Mouse (Mus musculus): Measurements from ENCODE around the gene Tmed9. TPM values are rescaled to one million over a fixed set of nuclear protein-coding genes. Genes with fewer than 3 reads are reported as not detected.
A peak's percentile ranks its signal among the peaks of the same experiment; 100 is the strongest.
"Not testable (repeated sequence)": the region's sequence is repeated elsewhere in the genome, so short reads cannot be mapped to it uniquely, and the experiment has no call there.

The Tmed9 gene
- total RNA-seq, 2 experiments from 2014 or later = 68.8 to 158 TPM

- ATAC-seq (replicated peaks; ENCODE audit: low FRiP score, low TSS enrichment, poor library complexity, severe bottlenecking) = no peak
These were observed 10.2 kb upstream of the Tmed9 start for GRCm38 (mm10) chr13:55563266-55563879.

- no peak for ATAC-seq (replicated peaks; ENCODE audit: low FRiP score, low TSS enrichment, poor library complexity, severe bottlenecking)
These were observed 6.5 kb upstream of the Tmed9 start for GRCm38 (mm10) chr13:55567001-55567400.

GRCm38 (mm10) chr13:55567949-55568348 is 5.6 kb upstream of the Tmed9 start:
- ATAC-seq (replicated peaks; ENCODE audit: low FRiP score, low TSS enrichment, poor library complexity, severe bottlenecking) = no peak

DNA sequence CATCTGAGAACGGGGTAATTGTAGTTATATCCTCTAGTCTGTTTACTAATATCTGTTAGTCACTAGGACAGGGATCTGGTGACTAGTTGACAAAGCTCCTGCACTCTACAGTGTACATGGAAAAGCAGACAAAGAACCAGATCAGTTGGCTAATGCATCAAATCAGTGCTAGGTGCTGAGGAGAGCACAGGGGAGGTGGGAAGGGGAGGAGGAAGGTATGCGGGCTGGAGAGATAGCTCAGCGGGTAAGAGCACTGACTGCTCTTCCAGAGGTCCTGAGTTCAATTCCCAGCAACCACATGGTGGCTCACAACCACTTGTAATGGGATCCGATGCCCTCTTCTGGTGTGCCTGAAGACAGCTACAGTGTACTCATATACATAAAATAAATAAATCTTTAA is 5.0 kb upstream of the Tmed9 start:
- not testable (repeated sequence) for ATAC-seq (replicated peaks; ENCODE audit: low FRiP score, low TSS enrichment, poor library complexity, severe bottlenecking)

DNA sequence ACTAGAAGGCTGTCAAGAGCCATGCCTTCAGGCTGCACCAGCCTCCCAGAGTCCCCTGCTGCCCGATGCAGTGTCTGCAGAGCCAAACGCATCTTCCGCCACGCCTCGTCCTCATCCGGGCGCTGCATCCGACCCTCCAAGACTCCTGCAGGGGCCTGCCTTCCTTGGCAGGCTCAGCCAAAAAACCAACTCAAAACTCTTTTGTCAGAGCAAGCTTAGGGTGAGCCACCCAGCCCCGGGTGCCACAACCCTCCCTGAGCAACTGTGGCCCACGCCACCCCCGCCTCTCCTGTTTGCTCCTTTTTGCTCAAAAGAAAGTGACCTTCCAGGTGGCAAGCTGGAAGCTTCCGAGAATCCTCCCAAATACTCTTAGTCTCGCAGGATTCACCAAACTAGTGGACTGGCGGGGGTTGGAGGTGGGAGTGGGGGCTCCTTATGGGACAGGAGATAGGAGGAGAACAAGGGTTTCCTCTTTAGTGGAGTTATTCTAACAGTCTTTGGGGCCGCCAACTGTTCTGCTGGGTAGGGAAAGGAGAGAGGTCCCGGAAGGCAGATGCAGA is 3.7 kb upstream of the Tmed9 start:
- no peak for ATAC-seq (replicated peaks; ENCODE audit: low FRiP score, low TSS enrichment, poor library complexity, severe bottlenecking)

- peak; percentile 31; the same call in 1 of the 2 replicates for ATAC-seq (replicated peaks; ENCODE audit: low FRiP score, low TSS enrichment, poor library complexity, severe bottlenecking)
These were observed 3.1 kb upstream of the Tmed9 start for GRCm38 (mm10) chr13:55570286-55570973.

DNA sequence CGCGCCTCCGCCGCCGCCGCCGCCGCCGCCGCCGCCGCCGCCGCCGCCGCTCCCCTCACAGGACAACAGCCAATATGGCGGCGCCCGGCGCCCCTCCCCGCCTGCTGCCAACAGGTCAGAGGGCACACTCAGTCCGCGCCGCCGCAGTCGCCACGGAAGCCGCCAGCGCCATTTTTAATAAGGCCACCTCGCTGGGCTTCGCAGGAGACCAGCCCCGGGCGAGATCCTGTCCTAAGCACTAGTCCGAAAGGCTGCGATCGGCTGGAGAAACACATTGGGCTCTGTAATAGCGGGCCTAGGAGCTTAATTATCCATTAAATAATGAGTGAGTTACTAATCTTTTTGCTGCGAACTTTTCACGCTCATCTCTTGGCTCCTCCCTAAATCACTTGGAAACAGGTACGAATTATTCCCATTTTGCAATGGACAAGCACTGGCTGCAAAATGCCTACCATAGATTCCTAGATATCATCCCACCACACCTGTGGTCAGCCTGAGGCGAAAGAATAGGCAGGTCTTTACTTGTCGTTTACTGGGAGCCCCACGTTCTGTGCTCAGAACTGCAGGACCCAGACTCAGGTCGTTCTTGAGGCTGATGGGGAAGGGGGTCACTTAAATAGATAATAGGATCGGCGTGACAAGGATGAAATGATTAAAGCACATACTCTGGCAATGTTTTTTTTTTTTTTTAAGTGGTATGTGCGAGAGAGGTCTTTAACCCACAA is 2.3 kb upstream of the Tmed9 start, which contains the start of gene Fam193b:
TSS of gene Fam193b (minus strand) at position 94 of the 725 bp plus-strand sequence.
- ATAC-seq (replicated peaks; ENCODE audit: low FRiP score, low TSS enrichment, poor library complexity, severe bottlenecking) = peak; percentile 93

DNA sequence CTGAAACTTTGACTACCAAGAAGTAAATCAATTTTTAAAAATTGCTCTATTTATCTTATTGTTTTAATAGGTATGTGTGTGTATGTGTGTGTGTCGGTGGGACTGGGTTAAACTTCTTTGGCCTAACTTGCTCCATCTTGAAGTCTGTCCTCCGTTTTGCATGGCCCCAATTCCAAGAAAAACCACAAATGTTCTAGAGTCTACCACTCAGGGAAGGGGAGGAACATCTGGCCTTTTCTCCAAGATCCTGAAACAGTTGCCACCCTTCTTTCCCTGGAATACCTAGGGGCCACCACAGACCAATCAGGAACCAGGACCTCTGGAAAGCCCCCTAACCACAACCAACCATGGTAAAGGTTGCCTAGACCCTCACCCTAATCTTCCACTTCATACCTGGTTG is 1.6 kb upstream of the Tmed9 start:
- ATAC-seq (replicated peaks; ENCODE audit: low FRiP score, low TSS enrichment, poor library complexity, severe bottlenecking) = no peak

DNA sequence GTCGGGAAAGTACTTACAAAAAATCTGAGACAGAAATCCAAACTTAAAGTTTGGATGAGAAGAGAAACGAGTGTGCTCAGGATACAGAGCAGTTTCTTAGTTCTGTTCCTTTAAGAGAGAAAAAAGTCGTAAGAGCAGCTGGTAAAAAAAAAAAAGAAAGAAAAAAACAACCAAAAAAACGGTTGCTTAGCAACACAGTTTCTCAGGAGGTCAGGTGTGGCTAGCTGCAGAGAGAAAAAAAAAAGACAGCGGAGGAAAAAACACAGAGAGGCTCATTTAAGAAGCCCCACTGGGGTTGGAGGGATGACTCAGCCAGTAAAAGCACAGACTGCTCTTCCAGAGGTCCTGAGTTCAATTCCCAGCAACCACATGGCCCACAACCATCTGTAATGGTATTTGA is 789 bp downstream of the Tmed9 start:
- no peak for ATAC-seq (replicated peaks; ENCODE audit: low FRiP score, low TSS enrichment, poor library complexity, severe bottlenecking)

DNA sequence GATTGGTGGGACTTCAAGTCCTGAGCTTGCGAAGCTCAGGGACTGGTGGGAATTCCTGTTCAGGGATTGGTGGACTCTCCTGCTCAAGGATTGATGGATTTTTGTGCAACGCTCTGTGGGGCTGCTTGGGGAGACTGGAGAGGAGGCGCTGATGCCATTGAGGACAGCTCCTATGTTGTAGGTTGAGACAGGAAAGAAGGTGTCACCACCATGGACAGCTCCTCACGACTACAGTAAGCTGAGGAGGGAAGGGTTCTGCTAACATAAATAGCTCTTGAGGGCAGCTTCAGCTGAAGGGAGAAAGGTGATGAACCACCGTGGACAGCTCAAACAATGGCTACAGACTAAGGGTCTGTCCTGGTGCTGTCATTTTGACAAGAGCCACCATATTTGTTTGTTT is 2.4 kb downstream of the Tmed9 start:
- no peak for ATAC-seq (replicated peaks; ENCODE audit: low FRiP score, low TSS enrichment, poor library complexity, severe bottlenecking)

DNA sequence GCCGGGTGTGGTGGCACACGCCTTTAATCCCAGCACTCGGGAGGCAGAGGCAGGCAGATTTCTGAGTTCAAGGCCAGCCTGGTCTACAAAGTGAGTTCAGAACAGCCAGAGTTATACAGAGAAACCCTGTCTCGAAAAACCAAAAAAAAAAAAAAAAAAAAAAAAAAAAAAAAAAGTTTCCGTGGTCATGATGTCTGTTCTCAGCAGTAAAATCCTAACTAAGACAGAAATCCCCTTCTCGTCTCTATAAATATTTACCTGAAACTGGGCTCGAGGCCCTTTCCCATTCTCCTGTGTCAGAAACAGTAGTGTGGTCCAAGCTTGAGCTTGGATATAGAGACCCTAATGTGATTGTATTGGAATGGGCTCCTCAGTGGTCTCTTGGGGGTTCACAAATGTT is 3.3 kb downstream of the Tmed9 start:
- not testable (repeated sequence) for ATAC-seq (replicated peaks; ENCODE audit: low FRiP score, low TSS enrichment, poor library complexity, severe bottlenecking)

- ATAC-seq (replicated peaks; ENCODE audit: low FRiP score, low TSS enrichment, poor library complexity, severe bottlenecking) = no peak
These were observed 4.6 kb downstream of the Tmed9 start for GRCm38 (mm10) chr13:55578086-55578485.

- no peak for ATAC-seq (replicated peaks; ENCODE audit: low FRiP score, low TSS enrichment, poor library complexity, severe bottlenecking)
These were observed 18.5 kb downstream of the Tmed9 start for GRCm38 (mm10) chr13:55591961-55592490.

GRCm38 (mm10) chr13:55592512-55593253 is 19.2 kb downstream of the Tmed9 start:
- peak; percentile 100 for ATAC-seq (replicated peaks; ENCODE audit: low FRiP score, low TSS enrichment, poor library complexity, severe bottlenecking)

DNA sequence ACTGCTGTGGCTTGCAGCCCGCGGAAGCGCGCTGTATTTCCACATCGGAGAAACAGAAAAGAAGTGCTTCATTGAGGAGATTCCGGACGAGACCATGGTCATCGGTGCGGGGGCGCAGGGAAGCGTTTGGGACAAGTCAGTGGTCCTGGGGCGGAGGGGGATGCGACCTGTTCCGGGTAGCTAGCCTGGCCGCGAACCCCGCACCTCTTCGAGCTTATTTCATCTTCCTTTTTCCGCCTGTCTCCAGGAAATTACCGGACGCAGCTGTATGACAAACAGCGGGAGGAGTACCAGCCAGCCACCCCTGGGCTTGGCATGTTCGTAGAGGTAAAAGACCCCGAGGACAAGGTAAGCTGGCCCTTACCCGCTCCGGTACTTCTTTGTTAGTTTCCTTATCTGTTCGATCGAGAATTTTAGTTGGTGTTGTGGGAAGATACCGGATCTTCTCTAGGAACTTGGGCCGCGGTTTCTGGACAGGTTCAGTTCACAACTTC is 19.8 kb downstream of the Tmed9 start:
- ATAC-seq (replicated peaks; ENCODE audit: low FRiP score, low TSS enrichment, poor library complexity, severe bottlenecking) = no peak; the same call in 1 of the 2 replicates

DNA sequence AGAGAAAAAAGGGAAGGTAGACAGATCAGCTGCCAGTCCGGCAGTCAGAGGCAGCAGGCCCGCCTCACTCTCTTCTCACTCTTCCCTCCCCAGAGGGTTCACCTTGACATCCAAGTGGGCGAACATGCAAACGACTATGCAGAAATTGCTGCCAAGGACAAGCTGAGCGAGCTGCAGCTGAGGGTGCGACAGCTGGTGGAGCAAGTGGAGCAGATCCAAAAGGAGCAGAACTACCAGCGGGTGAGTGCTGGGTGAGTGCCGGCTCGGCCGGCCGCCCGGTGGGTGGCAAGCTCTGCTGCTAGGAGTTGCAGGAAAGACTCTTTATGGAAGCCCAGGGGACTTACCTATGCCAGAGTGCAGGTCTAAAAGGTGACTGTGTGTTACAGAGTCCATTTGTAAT is 21.8 kb downstream of the Tmed9 start:
- no peak for ATAC-seq (replicated peaks; ENCODE audit: low FRiP score, low TSS enrichment, poor library complexity, severe bottlenecking)

DNA sequence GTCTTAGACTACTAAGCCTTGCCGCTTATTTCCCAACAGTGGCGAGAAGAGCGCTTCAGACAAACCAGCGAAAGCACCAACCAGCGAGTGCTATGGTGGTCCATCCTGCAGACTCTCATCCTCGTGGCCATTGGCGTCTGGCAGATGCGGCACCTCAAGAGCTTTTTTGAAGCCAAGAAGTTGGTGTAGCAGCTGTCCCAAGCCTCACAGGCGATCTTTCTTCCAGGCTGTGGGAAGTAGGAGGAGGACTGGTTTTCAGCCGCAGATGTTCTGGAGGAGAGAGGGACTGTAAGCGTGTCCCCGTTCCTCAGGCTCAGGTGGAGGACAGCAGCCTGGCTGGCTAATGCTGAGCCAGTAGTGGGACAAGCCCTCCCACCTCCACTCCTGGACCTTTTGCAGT is 23.3 kb downstream of the Tmed9 start:
- no peak for ATAC-seq (replicated peaks; ENCODE audit: low FRiP score, low TSS enrichment, poor library complexity, severe bottlenecking)

DNA sequence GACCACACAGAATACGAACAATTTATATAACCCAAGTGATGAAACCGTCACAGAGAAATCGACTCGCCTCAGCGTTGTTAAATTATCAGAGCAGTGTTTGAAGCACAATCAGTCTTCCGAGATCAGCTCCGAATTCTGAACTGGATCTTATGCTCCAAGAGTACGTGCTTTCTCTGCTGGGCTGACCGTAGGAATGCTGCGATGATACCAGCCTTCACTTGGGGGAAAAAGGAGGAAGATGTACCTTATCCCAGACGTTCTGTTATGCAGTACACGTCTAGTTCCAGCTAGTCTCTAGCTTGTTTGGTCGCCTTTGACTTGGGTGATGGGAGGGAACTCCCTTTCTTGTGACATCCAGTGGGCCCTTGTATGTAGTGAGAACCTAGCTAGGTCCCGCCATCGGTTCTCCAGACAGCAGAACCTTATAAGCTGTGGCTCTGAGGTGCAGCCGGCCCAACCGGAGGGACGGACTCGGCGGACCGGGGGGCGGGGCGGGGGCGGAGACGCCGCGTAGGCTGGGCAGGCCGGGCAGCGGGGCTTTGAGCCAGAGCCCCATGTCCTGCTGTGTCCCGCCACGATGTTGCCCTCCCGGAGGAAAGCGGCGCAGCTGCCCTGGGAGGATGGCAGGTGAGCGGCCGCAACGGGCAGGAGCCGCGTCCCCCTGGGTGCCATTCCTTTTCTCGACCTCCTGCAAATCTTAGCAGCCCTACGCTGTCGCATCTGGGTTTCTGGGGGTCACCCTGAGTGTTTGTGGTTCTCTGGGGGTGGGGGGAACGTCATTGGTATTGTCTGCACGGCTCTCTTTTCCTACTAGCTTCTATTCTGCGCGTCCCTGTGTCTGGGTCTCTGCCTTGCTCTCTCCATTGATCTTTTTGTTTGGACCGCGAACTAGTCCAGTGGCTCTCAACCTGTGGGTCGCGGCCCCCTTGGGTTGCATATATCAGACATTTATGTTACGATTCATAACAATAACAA is 26.3 kb downstream of the Tmed9 start, which contains the start of gene B4galt7:
TSS of gene B4galt7 (plus strand) at position 331 of the 975 bp plus-strand sequence.
- ATAC-seq (replicated peaks; ENCODE audit: low FRiP score, low TSS enrichment, poor library complexity, severe bottlenecking) = peak; percentile 73

Data from megakaryocyte-erythroid progenitor cell, adult 5-6 weeks (primary cell).